Mouse (Mus musculus): ENCODE results near the gene Map3k4. TPM values are rescaled to one million over a fixed set of nuclear protein-coding genes. Genes with fewer than 3 reads are reported as not detected.
"Not testable (repeated sequence)": the region's sequence is repeated elsewhere in the genome, so short reads cannot be mapped to it uniquely, and the experiment has no call there.

Map3k4 gene
- polyA plus RNA-seq, 1 experiment from 2014 or later: 35.8 TPM

DNA sequence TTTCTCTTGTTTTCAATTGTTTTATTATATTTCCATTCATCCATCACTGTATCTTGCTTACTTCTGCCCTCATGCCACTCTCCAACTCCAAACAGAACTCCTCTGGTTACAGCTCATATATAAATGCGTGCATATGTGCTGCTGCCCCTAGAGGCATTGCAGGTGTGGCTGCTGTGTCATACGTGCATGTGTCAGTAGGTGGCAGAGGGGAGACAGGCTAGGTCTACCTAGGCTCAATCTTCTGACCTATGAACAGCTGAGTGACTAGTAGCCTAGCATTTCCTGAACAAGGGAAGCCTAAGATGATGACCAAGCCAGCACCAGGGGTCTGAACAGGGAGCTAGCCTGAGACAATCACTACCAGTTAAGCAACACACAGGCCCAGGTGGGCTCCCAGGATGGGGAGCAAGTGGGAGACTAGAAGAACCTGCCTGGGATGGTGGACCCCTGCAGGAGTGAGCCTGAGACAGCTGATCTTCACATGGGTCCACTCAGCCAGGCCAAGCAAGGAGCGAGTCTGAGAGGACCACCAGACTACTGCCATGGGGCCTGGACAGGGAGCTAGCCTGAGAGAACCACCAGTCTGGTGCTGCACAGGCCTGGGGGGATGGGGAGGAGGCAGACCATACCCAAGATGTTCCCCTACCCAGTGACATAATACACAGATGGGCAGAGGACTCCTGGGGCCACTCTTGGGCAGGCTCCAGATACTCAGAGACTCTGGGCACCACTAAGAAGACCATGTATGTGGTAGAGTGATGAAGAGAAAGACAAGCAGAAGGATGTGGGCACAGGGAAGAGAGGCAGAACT, 17.5 kb downstream of the Map3k4 start:
- peak; percentile 55 for ATAC-seq (ENCODE audit: low read depth)
- Histone ChIP-seq H3K4me2 (no peak overlapping the region), H3K9ac (no peak overlapping the region), H3K36me3 (no peaks in the 10 kb centered on the region), H3K27me3 (no peaks in the 10 kb centered on the region), H3K27ac (replicated peaks) (no peak overlapping the region), H3K4me3 (no peak overlapping the region), H3K4me1 (replicated peaks) (peaks cover 49% of the 10 kb centered on the region), H3K9me3 (no peaks in the 10 kb centered on the region)
- WGBS: 44% methylated on average over 3 of the region's 3 CpGs

DNA sequence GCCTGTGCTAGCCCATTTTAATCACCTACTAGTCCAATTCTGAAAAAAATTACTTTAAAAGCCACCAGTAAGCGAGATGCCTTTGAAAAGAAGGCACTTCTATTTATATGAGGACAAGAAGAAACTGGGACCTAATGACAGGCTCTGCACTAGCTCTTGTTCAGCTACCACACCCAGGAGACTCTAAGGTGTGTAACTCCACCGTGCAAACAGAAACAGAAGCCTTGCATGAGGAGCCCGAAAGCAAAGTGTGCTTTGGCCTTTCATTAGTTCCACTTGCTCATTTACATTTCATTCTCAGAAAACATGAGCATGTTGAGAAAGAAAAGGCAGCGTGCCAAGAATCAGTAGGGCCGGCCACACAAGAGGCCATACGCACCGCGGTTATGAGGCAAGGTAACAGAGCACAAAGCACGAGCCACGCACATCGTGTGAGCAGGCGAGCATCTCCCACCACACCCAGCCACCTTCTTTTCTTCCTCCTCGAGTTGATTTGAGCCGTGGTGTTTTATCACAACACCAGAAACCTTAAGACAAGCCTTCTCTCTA, 18.4 kb downstream of the Map3k4 start:
- Histone ChIP-seq H3K4me3 (no peak overlapping the region), H3K4me2 (no peak overlapping the region), H3K9me3 (no peaks in the 10 kb centered on the region), H3K4me1 (replicated peaks) (peaks cover 50% of the 10 kb centered on the region), H3K27me3 (no peaks in the 10 kb centered on the region), H3K36me3 (no peaks in the 10 kb centered on the region), H3K9ac (no peak overlapping the region), H3K27ac (replicated peaks) (no peak overlapping the region; the same call in 1 of the 2 replicates)
- 53% methylated on average over 14 of the region's 14 CpGs for WGBS
- no peak for ATAC-seq (ENCODE audit: low read depth)

GRCm38 (mm10) chr17:12299371-12299770, 19.2 kb downstream of the Map3k4 start:
- no peaks in the 10 kb centered on the region for H3K9me3 ChIP-seq
- ATAC-seq (ENCODE audit: low read depth): no peak
- H3K4me1 ChIP-seq (replicated peaks): peaks cover 47% of the 10 kb centered on the region
- H3K4me3 ChIP-seq: no peak overlapping the region
- no peak overlapping the region for H3K27ac ChIP-seq (replicated peaks)
- no peak overlapping the region for H3K9ac ChIP-seq
- 84% methylated on average over 7 of the region's 7 CpGs for WGBS
- no peak overlapping the region for H3K4me2 ChIP-seq
- H3K27me3 ChIP-seq: no peaks in the 10 kb centered on the region
- H3K36me3 ChIP-seq: no peaks in the 10 kb centered on the region

DNA sequence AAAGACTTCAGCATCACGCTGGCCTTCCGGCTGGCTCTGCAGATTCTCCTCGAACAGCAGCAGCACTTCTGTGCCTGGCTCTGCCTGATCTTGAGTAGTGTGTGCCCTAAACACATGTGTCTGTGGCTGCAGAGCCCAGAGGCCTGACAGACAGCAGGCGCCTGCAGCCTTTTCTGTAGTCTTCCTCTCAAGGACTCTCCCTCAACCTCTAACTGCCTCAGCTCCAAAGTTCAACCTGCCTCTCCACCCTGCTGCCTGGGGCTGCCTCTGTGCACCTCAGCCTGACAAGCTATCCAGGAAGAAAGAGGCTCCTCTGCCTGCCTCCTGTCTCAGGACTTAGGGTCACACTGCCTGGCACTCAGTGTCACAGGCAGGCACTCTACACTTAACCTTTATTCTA, 20.6 kb downstream of the Map3k4 start:
- Histone ChIP-seq H3K4me2 (no peak overlapping the region), H3K9me3 (no peaks in the 10 kb centered on the region), H3K27ac (replicated peaks) (no peak overlapping the region), H3K27me3 (no peaks in the 10 kb centered on the region), H3K4me1 (replicated peaks) (peaks cover 60% of the 10 kb centered on the region), H3K4me3 (no peak overlapping the region), H3K36me3 (no peaks in the 10 kb centered on the region), H3K9ac (peak overlapping the region; percentile 22; the same call in 1 of the 2 replicates)
- WGBS: 88% methylated on average over 4 of the region's 4 CpGs
- no peak for ATAC-seq (ENCODE audit: low read depth)

DNA sequence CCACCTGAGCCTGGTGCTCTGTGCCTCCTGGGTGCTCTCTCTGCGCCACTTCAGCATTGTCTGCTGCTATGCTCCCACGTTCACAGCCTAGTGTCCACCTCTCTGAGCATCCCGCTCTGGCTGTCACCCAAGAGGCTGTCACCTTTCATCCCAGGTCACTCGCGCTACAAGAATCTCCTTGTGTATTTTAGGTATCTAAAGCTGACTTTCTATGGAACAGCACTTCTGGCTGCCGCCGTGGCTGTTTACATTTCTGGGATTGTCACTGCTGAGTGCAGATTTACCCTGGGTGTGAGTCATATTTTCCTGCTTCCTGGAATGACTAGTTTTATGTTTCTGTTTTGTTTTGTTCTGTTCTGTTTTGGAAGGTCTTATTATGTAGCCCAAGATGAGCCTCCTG, 21.3 kb downstream of the Map3k4 start:
- WGBS: 68% methylated on average over 7 of the region's 7 CpGs
- Histone ChIP-seq H3K27ac (replicated peaks) (no peak overlapping the region), H3K4me3 (no peak overlapping the region), H3K4me1 (replicated peaks) (peaks cover 67% of the 10 kb centered on the region), H3K36me3 (no peaks in the 10 kb centered on the region), H3K9ac (no peak overlapping the region), H3K4me2 (no peak overlapping the region), H3K27me3 (no peaks in the 10 kb centered on the region), H3K9me3 (no peaks in the 10 kb centered on the region)
- no peak for ATAC-seq (ENCODE audit: low read depth)

- H3K4me1 ChIP-seq (replicated peaks): peaks cover 68% of the 10 kb centered on the region
- 92% methylated on average over 5 of the region's 5 CpGs for WGBS
- H3K4me2 ChIP-seq; H3K27ac ChIP-seq (replicated peaks); H3K36me3 ChIP-seq; H3K9ac ChIP-seq; H3K4me3 ChIP-seq; ATAC-seq (ENCODE audit: low read depth); H3K9me3 ChIP-seq; H3K27me3 ChIP-seq: not testable (repeated sequence)
Observed at GRCm38 (mm10) chr17:12295926-12296325, 22.7 kb downstream of the Map3k4 start.

GRCm38 (mm10) chr17:12294424-12294823, 24.2 kb downstream of the Map3k4 start:
- no peak overlapping the region for H3K27ac ChIP-seq (replicated peaks)
- H3K4me2 ChIP-seq: no peak overlapping the region
- WGBS: 91% methylated on average over 7 of the region's 7 CpGs
- no peaks in the 10 kb centered on the region for H3K9me3 ChIP-seq
- no peak overlapping the region for H3K4me3 ChIP-seq
- ATAC-seq (ENCODE audit: low read depth): no peak
- no peaks in the 10 kb centered on the region for H3K36me3 ChIP-seq
- H3K4me1 ChIP-seq (replicated peaks): peaks cover 63% of the 10 kb centered on the region
- no peak overlapping the region for H3K9ac ChIP-seq
- no peaks in the 10 kb centered on the region for H3K27me3 ChIP-seq

- H3K9me3 ChIP-seq: no peaks in the 10 kb centered on the region
- no peaks in the 10 kb centered on the region for H3K27me3 ChIP-seq
- no peak overlapping the region for H3K4me3 ChIP-seq
- no peak overlapping the region for H3K4me2 ChIP-seq
- H3K27ac ChIP-seq (replicated peaks): 0 out of 2 replicates have a peak overlapping the region, but pooled peaks have one; percentile 9
- ATAC-seq (ENCODE audit: low read depth): no peak
- peaks cover 57% of the 10 kb centered on the region for H3K4me1 ChIP-seq (replicated peaks)
- H3K36me3 ChIP-seq: 0 out of 2 replicates have a peak, but pooled peaks cover 2% of the 10 kb centered on the region
- WGBS: 61% methylated on average over 6 of the region's 6 CpGs
- H3K9ac ChIP-seq: no peak overlapping the region
Observed at GRCm38 (mm10) chr17:12293571-12293970, 25.0 kb downstream of the Map3k4 start.

GRCm38 (mm10) chr17:12292877-12293276, 25.7 kb downstream of the Map3k4 start:
- Histone ChIP-seq H3K4me2 (no peak overlapping the region), H3K4me3 (no peak overlapping the region), H3K36me3 (0 out of 2 replicates have a peak, but pooled peaks cover 5% of the 10 kb centered on the region), H3K27me3 (no peaks in the 10 kb centered on the region), H3K9ac (no peak overlapping the region), H3K9me3 (no peaks in the 10 kb centered on the region), H3K4me1 (replicated peaks) (peaks cover 55% of the 10 kb centered on the region), H3K27ac (replicated peaks) (no peak overlapping the region)
- WGBS: 79% methylated on average over 8 of the region's 8 CpGs
- ATAC-seq (ENCODE audit: low read depth): no peak

GRCm38 (mm10) chr17:12292356-12292755, 26.2 kb downstream of the Map3k4 start:
- Histone ChIP-seq H3K4me3 (no peak overlapping the region), H3K36me3 (0 out of 2 replicates have a peak, but pooled peaks cover 5% of the 10 kb centered on the region), H3K4me1 (replicated peaks) (peaks cover 52% of the 10 kb centered on the region), H3K27ac (replicated peaks) (no peak overlapping the region), H3K9me3 (no peaks in the 10 kb centered on the region), H3K27me3 (no peaks in the 10 kb centered on the region), H3K9ac (no peak overlapping the region), H3K4me2 (no peak overlapping the region)
- no peak for ATAC-seq (ENCODE audit: low read depth)
- 80% methylated on average over 1 of the region's 1 CpGs for WGBS

GRCm38 (mm10) chr17:12291151-12291550, 27.4 kb downstream of the Map3k4 start:
- Histone ChIP-seq H3K9ac (0 out of 2 replicates have a peak overlapping the region, but pooled peaks have one; percentile 9), H3K36me3 (0 out of 2 replicates have a peak, but pooled peaks cover 5% of the 10 kb centered on the region), H3K27ac (replicated peaks) (peak overlapping the region; percentile 70), H3K9me3 (no peaks in the 10 kb centered on the region), H3K27me3 (no peaks in the 10 kb centered on the region), H3K4me1 (replicated peaks) (peaks cover 45% of the 10 kb centered on the region), H3K4me2 (no peak overlapping the region), H3K4me3 (no peak overlapping the region)
- WGBS: 88% methylated on average over 7 of the region's 7 CpGs
- ATAC-seq (ENCODE audit: low read depth): peak; percentile 54; the same call in 1 of the 2 replicates

DNA sequence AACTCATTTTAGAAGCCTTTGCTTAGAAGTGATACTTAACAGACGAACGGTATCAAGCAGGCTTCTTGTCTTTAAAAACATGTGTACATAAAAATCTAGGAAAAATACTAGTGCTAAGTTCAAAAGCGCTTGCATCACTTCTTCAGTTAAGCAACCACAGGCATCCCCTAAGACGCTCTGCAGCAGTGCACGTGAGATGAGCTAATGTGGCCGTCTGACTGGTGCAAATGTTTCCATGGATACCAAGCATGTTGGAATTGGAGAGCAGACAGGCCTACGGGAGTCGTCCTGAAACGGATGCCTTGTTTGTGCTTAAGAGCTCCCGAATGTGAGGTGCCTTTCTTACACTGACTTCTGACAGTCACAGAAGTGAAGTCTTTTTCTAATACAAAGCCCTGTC, 27.9 kb downstream of the Map3k4 start:
- no peak overlapping the region for H3K4me2 ChIP-seq
- 26% methylated on average over 10 of the region's 10 CpGs for WGBS
- no peaks in the 10 kb centered on the region for H3K9me3 ChIP-seq
- H3K36me3 ChIP-seq: 0 out of 2 replicates have a peak, but pooled peaks cover 5% of the 10 kb centered on the region
- 0 out of 2 replicates have a peak overlapping the region, but pooled peaks have one; percentile 9 for H3K9ac ChIP-seq
- H3K4me1 ChIP-seq (replicated peaks): peaks cover 45% of the 10 kb centered on the region
- H3K27me3 ChIP-seq: no peaks in the 10 kb centered on the region
- peak; percentile 91 for ATAC-seq (ENCODE audit: low read depth)
- H3K4me3 ChIP-seq: no peak overlapping the region
- peak overlapping the region; percentile 70 for H3K27ac ChIP-seq (replicated peaks)

All from neural tube, embryonic 13.5 days (tissue).